Mouse (Mus musculus) ES-Bruce4 (cell line): Measurements from ENCODE around the gene Lca5.

Source experiments
- CTCF ChIP-seq: IDR thresholded peaks from one replicate; pipeline ENCODE4 v1.8.1; 2011; ENCODE audit warnings: low read depth, low read length
- EP300 ChIP-seq: IDR thresholded peaks from 2 replicates; pipeline ENCODE4 v1.6.1; 2011; ENCODE audit warnings: low read depth, low read length; ENCODE audit not compliant: insufficient read depth
- POLR2A ChIP-seq: IDR thresholded peaks from one replicate; pipeline ENCODE4 v1.8.1; 2011; ENCODE audit warnings: low read length; ENCODE audit not compliant: insufficient read depth

- peak; percentile 40 for TF ChIP-seq CTCF
- no peak for TF ChIP-seq EP300
- no peak for TF ChIP-seq POLR2A
Measured at GRCm38 (mm10) chr9:83381317-83381716, 59.6 kb downstream of the Lca5 start.
